Mouse (Mus musculus) intestine, embryonic 16.5 days (tissue): ENCODE measurements around the gene CK137956. TPM values are rescaled to one million over a fixed set of nuclear protein-coding genes. Genes with fewer than 3 reads are reported as not detected.

Experiments used
- ATAC-seq: fragments of 200-750 bp; cut with Nextera tagmentation; 2 replicates; pipeline ENCODE4 v1.8.0; 2017; ENCODE audit warnings: moderate TSS enrichment, moderate library complexity
- H3K27ac ChIP-seq: fragments of 300-500 bp; sonication (generic); 2 replicates; pipeline ENCODE4 v1.5.1; 2014; ENCODE audit warnings: mild to moderate bottlenecking, low read length
- H3K27me3 ChIP-seq: fragments of 300-500 bp; sonication (generic); replicated peaks from 2 replicates; pipeline ENCODE4 v1.6.1; 2014; ENCODE audit warnings: low read length, control low read depth, mixed read lengths; ENCODE audit not compliant: control insufficient read depth, insufficient read depth
- H3K36me3 ChIP-seq: fragments of 300-500 bp; sonication (generic); 2 replicates; pipeline ENCODE4 v1.6.1; 2014; ENCODE audit warnings: low read length, control low read depth; ENCODE audit not compliant: control insufficient read depth, insufficient read depth
- H3K4me1 ChIP-seq: fragments of 300-500 bp; sonication (generic); 2 replicates; pipeline ENCODE4 v1.6.1; 2014; ENCODE audit warnings: low read length, control low read depth, mixed read lengths; ENCODE audit not compliant: control insufficient read depth, insufficient read depth
- H3K4me2 ChIP-seq: fragments of 300-500 bp; sonication (generic); 2 replicates; pipeline ENCODE4 v1.6.1; 2014; ENCODE audit warnings: low read depth, low read length, control low read depth
- H3K4me3 ChIP-seq: fragments of 300-500 bp; sonication (generic); 2 replicates; pipeline ENCODE4 v1.5.1; 2014; ENCODE audit warnings: mild to moderate bottlenecking, low read length
- H3K9ac ChIP-seq: fragments of 300-500 bp; sonication (generic); 2 replicates; pipeline ENCODE4 v1.6.1; 2014; ENCODE audit warnings: low read depth, low read length
- H3K9me3 ChIP-seq: fragments of 300-500 bp; sonication (generic); 2 replicates; pipeline ENCODE4 v1.6.1; 2016; ENCODE audit warnings: low read length, control low read depth; ENCODE audit not compliant: control insufficient read depth
- WGBS: fragments of 180-500 bp; shearing (Covaris S2); extraction: QIAGEN DNeasy Blood & Tissue Kit; methylation state at CpG from one replicate; pipeline ENCODE4 v1.1.7; 2014; 5-methylcytosine and 5-hydroxymethylcytosine counted together
- polyA plus RNA-seq: library from polyadenylated mRNA; unstranded; fragments of >200 nt; fragmentation: Nextera tagmentation; extraction: Ambion mirVana; gene quantifications from 2 replicates; pipeline ENCODE4 v1.2.1, GENCODE M21; 2015

CK137956 gene
- polyA plus RNA-seq, 1 experiment from 2014 or later: not detected

DNA sequence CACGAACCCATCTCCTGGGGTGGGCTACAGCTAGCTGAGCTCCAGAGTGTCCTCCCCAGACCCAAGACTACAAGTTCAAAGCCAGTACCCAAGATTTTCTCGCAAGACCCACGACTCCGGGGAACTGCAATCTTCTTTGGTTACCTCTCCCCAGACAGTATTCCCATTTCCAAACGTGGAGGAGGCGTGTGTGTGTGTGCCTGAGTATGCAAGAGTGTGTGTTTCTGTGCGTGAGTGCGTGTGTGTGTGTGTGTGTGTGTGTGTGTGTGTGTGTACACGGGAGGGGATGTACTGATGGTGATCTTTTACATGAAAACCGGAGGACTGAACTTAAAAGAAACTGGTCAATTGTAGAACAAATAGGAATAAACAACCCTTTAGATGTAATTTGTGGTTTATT, 16.5 kb upstream of the CK137956 start:
- Histone ChIP-seq H3K4me2 (peak overlapping the region; percentile 62), H3K27ac (no peak overlapping the region), H3K4me3 (peak overlapping the region; percentile 42), H3K27me3 (peaks cover 61% of the 10 kb centered on the region), H3K9ac (no peak overlapping the region), H3K9me3 (no peaks in the 10 kb centered on the region), H3K36me3 (no peaks in the 10 kb centered on the region), H3K4me1 (no peaks in the 10 kb centered on the region)
- 5% methylated on average over 10 of the region's 10 CpGs for WGBS
- no peak for ATAC-seq

DNA sequence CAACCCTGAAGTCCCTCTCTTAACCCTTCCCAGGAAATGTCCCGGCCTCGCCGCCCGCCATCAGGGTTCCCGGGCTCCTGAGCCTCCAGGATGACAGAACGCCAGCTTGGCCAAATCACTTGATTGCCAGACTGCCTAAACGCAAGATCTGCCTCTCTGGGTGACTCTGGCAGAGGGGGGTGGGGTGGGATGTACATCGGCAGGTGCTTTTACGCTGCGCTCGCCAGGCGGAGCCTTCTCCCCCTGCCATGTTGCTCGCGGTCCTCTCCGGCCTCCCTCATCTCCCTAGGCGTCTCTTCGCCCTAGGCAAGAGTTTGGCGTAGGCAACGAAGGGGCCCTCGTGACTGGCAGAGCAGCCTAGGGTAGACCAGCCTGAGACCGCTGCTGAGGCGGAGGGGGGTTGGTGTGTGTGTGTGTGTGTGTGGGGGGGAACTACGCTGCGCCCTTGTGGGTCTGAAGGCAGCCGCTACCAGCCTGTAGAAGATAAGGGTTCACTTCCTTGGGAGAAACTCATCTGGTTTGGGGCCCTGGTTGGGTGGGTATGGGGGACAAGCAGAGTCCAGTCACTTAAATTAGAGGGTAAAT, 15.8 kb upstream of the CK137956 start:
- Histone ChIP-seq H3K36me3 (no peaks in the 10 kb centered on the region), H3K27me3 (peaks cover 61% of the 10 kb centered on the region), H3K4me1 (no peaks in the 10 kb centered on the region), H3K27ac (no peak overlapping the region), H3K9ac (no peak overlapping the region), H3K4me2 (no peak overlapping the region), H3K9me3 (no peaks in the 10 kb centered on the region), H3K4me3 (no peak overlapping the region)
- ATAC-seq: no peak
- 3% methylated on average over 25 of the region's 25 CpGs for WGBS

- WGBS: 16% methylated on average over 10 of the region's 10 CpGs
- Histone ChIP-seq H3K4me1 (no peaks in the 10 kb centered on the region), H3K27me3 (peaks cover 60% of the 10 kb centered on the region)
Measured at GRCm38 (mm10) chr4:127985874-127986273, 15.1 kb upstream of the CK137956 start.

GRCm38 (mm10) chr4:127984426-127984825, 13.7 kb upstream of the CK137956 start:
- Histone ChIP-seq H3K4me3 (no peak overlapping the region), H3K9me3 (no peaks in the 10 kb centered on the region), H3K4me1 (no peaks in the 10 kb centered on the region), H3K36me3 (no peaks in the 10 kb centered on the region), H3K27me3 (peaks cover 45% of the 10 kb centered on the region), H3K27ac (no peak overlapping the region), H3K4me2 (no peak overlapping the region), H3K9ac (no peak overlapping the region)
- ATAC-seq: no peak
- WGBS: 85% methylated on average over 2 of the region's 2 CpGs

More at GRCm38 (mm10) chr4:127985874-127986273, 15.1 kb upstream of the CK137956 start:
- no peaks in the 10 kb centered on the region for H3K36me3 ChIP-seq
- no peak overlapping the region for H3K4me2 ChIP-seq
- no peak overlapping the region for H3K4me3 ChIP-seq
- H3K27ac ChIP-seq: no peak overlapping the region
- no peak for ATAC-seq
- no peaks in the 10 kb centered on the region for H3K9me3 ChIP-seq
- H3K9ac ChIP-seq: no peak overlapping the region

DNA sequence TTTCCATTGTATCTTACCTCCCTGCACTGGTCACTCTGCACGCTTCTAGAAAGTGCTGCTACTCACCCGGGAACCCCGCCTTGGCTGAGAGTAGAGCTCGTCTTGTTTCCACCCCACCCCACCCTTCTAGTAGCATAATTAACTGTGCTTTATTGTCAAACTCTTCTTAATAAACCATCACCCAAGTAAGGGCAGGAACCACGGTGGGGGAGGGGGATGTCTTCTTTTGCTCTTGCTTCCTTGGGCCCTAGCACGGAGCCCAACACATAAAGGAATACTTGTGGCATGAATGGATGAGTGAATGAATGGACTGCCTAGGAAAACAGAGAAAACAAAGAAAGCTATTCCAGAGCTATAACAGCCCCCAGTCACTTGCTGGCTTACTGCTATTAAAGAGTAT, 10.4 kb upstream of the CK137956 start:
- no peak overlapping the region for H3K4me3 ChIP-seq
- H3K9me3 ChIP-seq: no peaks in the 10 kb centered on the region
- WGBS: 80% methylated on average over 6 of the region's 6 CpGs

GRCm38 (mm10) chr4:127972976-127973375, 2.2 kb upstream of the CK137956 start:
- H3K36me3 ChIP-seq: no peaks in the 10 kb centered on the region
- no peak overlapping the region for H3K27ac ChIP-seq
- ATAC-seq: no peak
- H3K9ac ChIP-seq: no peak overlapping the region
- H3K9me3 ChIP-seq: peaks cover 3% of the 10 kb centered on the region; the same call in 1 of the 2 replicates
- H3K4me2 ChIP-seq: no peak overlapping the region
- H3K27me3 ChIP-seq: peaks cover 41% of the 10 kb centered on the region
- no peaks in the 10 kb centered on the region for H3K4me1 ChIP-seq
- WGBS: 81% methylated on average over 3 of the region's 3 CpGs
- H3K4me3 ChIP-seq: no peak overlapping the region

More for the DNA sequence above, 10.4 kb upstream of the CK137956 start:
- H3K4me2 ChIP-seq: no peak overlapping the region
- no peaks in the 10 kb centered on the region for H3K36me3 ChIP-seq
- H3K4me1 ChIP-seq: no peaks in the 10 kb centered on the region
- no peak overlapping the region for H3K9ac ChIP-seq
- peaks cover 12% of the 10 kb centered on the region for H3K27me3 ChIP-seq
- H3K27ac ChIP-seq: no peak overlapping the region
- no peak for ATAC-seq

GRCm38 (mm10) chr4:127970018-127970421, 731 bp downstream of the CK137956 start:
- H3K4me1 ChIP-seq: no peaks in the 10 kb centered on the region
- 4% methylated on average over 7 of the region's 7 CpGs for whole genome bisulfite sequencing
- no peak overlapping the region for H3K4me3 ChIP-seq
- H3K27me3 ChIP-seq: peaks cover 41% of the 10 kb centered on the region
- ATAC-seq: no peak
- H3K36me3 ChIP-seq: no peaks in the 10 kb centered on the region
- H3K9me3 ChIP-seq: peaks cover 3% of the 10 kb centered on the region; the same call in 1 of the 2 replicates
- no peak overlapping the region for H3K4me2 ChIP-seq
- no peak overlapping the region for H3K27ac ChIP-seq
- no peak overlapping the region for H3K9ac ChIP-seq

DNA sequence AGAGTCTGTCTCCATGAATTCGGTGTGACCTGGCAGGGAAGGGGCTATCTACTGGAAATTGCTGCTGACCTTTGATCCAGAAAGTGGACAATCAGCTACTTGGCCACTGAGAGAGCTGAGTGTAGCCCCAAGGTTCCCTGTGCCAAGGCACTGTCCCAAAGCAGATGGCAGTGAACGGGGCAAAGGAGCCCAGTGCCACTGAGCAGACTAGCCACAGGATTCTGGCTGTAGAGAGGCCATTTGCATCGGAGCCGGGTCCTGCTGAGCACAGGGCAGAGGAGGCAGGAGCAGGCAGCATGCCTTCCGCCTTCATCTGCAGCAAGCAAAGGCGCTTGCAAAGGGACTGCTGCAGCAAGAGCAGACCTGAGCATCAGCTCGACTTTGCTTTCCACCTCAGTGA, 1.6 kb downstream of the CK137956 start:
- no peak overlapping the region for H3K9ac ChIP-seq
- H3K9me3 ChIP-seq: no peaks in the 10 kb centered on the region
- H3K4me2 ChIP-seq: no peak overlapping the region
- H3K27ac ChIP-seq: no peak overlapping the region
- no peaks in the 10 kb centered on the region for H3K4me1 ChIP-seq
- no peak for ATAC-seq
- H3K4me3 ChIP-seq: no peak overlapping the region
- no peaks in the 10 kb centered on the region for H3K36me3 ChIP-seq
- 21% methylated on average over 7 of the region's 7 CpGs for WGBS
- peaks cover 41% of the 10 kb centered on the region for H3K27me3 ChIP-seq

DNA sequence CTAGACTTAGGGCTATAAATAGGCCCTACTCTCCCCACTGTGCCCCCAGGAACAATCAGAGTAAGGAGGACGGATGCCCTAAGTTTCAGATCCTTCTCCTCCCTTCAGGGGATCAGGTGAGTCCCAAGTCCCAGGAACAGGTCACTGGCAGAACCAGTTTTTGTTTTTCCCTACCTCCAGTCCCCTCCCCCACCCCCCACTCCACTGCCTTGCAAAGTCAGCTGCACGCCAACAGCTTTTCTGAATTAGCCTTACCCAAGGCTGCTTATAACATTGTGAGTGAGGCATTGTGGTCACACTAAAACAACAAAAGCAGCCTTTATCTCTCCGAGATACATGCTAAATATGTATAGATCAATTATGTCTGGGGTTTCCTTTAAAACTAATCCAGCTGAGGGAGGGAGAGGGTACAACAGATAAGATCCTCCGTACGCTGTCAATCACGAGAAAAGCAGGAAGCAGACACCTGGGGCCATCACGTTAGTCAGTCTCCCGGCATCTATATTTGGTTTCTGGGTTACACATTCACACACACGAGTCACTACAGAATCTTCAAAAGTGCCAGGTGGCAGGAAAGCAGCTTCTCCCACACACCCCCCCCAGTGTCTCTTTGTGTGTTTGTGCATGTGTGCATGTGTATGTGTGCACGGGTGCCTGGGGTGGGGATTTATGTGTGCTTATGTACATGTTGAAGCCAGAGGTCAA, 17.6 kb downstream of the CK137956 start:
- Histone ChIP-seq H3K4me3 (no peak overlapping the region), H3K36me3 (no peaks in the 10 kb centered on the region), H3K4me2 (no peak overlapping the region), H3K9ac (no peak overlapping the region), H3K27me3 (no peaks in the 10 kb centered on the region), H3K4me1 (no peaks in the 10 kb centered on the region), H3K9me3 (no peaks in the 10 kb centered on the region), H3K27ac (no peak overlapping the region)
- WGBS: 44% methylated on average over 10 of the region's 10 CpGs
- ATAC-seq: no peak
